Comparison of ENCODE assay signal across 9 mouse cellular contexts in the genomic region with DNA sequence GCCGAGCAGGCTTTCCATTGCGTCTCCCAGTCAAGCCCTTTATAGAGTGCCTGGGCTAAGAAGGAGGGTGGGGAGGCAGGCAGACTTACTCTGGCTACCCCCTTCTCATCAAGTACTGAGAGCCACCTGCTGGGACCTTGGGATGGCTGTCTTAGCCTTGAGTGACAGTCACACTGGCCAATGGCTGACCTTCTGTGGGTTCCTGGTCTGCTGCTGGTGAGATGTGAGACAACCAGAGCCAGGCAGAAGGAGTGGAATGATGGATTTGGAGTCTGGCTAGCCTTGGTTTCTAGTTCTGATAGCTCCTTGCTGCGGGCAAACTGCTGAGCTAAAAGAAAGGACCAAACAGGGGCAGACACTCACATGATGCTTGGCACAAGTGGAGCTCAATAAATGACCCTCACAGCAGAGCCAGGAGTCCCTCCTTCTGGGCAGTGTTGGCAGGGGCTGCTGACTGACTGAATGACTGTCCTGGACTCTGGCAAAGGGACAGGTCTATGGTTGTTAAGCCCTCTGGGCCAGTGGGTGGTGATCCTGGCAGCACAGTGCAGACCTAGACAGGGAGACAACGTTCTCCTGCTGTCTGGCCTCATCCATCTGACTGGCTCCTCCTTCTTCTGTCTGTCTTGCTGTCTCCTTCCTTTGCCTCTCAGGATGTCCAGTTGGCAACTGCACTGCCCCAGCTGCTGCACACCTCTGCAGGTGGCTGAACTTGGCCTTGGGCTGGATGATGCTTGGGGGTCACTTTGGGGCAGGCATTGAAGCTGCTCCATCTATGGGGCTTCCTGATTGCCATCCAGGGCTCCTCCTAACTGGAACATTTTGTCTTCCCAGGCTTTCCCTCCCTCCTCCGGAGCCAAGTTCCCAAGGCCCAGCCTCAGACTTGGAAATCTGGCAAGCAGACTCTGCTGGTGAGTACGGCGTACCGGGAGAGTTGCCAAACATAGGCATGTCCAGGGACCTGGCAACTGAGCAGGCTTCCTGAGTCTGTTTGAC. TPM values are rescaled to one million over a fixed set of nuclear protein-coding genes. Genes with fewer than 3 reads are reported as not detected.
A peak's percentile ranks its signal among the peaks of the same experiment; 100 is the strongest.
DNase-seq lines count a peak whose midpoint lies in the region; ATAC-seq and TF ChIP-seq lines count a peak whose summit lies in the region.
"Had no signal": no experiment of that assay in that cellular context is flagged by ENCODE, and none has a peak within 500 bp of the region (broad histone marks: within the 10 kb centered on the region; RNA-seq: fewer than 3 reads in every experiment).

No protein-coding gene starts in this region.

- WGBS in hindbrain, embryonic 14.5 days: 72% methylated on average over 8 of the region's 8 CpGs
- whole genome bisulfite sequencing in hindbrain, embryonic 13.5 days: 75% methylated on average over 8 of the region's 8 CpGs
- WGBS in hindbrain, postnatal 0 days: 50% methylated on average over 8 of the region's 8 CpGs
- 91% methylated on average over 8 of the region's 8 CpGs for WGBS in midbrain, embryonic 10.5 days

- no peak overlapping the region for H3K9ac ChIP-seq in hindbrain, embryonic 14.5 days
- no peak overlapping the region for H3K9ac ChIP-seq in hindbrain, embryonic 13.5 days
- no peak overlapping the region for H3K9ac ChIP-seq in hindbrain, postnatal 0 days (replicated peaks; ENCODE audit: low read length)
- H3K9ac ChIP-seq: limb, embryonic 15.5 days had no signal

- H3K4me2 ChIP-seq in hindbrain, embryonic 14.5 days (replicated peaks): no peak overlapping the region
- no peak overlapping the region for H3K4me2 ChIP-seq in hindbrain, embryonic 13.5 days
- no peak overlapping the region for H3K4me2 ChIP-seq in hindbrain, postnatal 0 days (ENCODE audit: low read depth, low read length)
- H3K4me2 ChIP-seq: limb, embryonic 15.5 days had no signal

- H3K36me3 ChIP-seq in hindbrain, embryonic 14.5 days (replicated peaks; ENCODE audit: control insufficient read depth, insufficient read depth): no peaks in the 10 kb centered on the region
- no peaks in the 10 kb centered on the region for H3K36me3 ChIP-seq in hindbrain, embryonic 13.5 days
- H3K36me3 ChIP-seq in hindbrain, postnatal 0 days (ENCODE audit: insufficient read depth, low read length): no peaks in the 10 kb centered on the region
- no peaks in the 10 kb centered on the region for H3K36me3 ChIP-seq in midbrain, embryonic 10.5 days
- H3K36me3 ChIP-seq: limb, embryonic 15.5 days had no signal

- no peaks in the 10 kb centered on the region; the same call in 1 of the 2 replicates for H3K4me1 ChIP-seq in hindbrain, embryonic 14.5 days (replicated peaks; ENCODE audit: control insufficient read depth, insufficient read depth, low read length)
- peaks cover 10% of the 10 kb centered on the region for H3K4me1 ChIP-seq in hindbrain, embryonic 13.5 days (replicated peaks)
- H3K4me1 ChIP-seq in hindbrain, postnatal 0 days (ENCODE audit: insufficient read depth, low read length): peaks cover 5% of the 10 kb centered on the region; the same call in 1 of the 2 replicates
- H3K4me1 ChIP-seq in midbrain, embryonic 10.5 days: peaks cover 9% of the 10 kb centered on the region

- DNase-seq in hindbrain, embryonic 14.5 days (ENCODE audit: low spot score): peak; percentile 48
- DNase-seq in ZHBTc4 (ENCODE audit: low read depth, low spot score): peak; percentile 56
- DNase-seq in cerebellum, postnatal 36 days: peak; percentile 77 to 83
- peak; percentile 86 for DNase-seq in hindbrain, postnatal 0 days (ENCODE audit: low spot score)
- DNase-seq in lung, postnatal 10 days: peak; percentile 76
- no peak for DNase-seq in thymus, postnatal 36 days
- no peak for DNase-seq in midbrain, embryonic 10.5 days (ENCODE audit: low spot score)

- H3K27me3 ChIP-seq in hindbrain, embryonic 14.5 days (ENCODE audit: control insufficient read depth, insufficient read depth, low read length): no peaks in the 10 kb centered on the region
- H3K27me3 ChIP-seq in hindbrain, embryonic 13.5 days: peaks cover 13% of the 10 kb centered on the region; the same call in 1 of the 2 replicates
- no peaks in the 10 kb centered on the region for H3K27me3 ChIP-seq in hindbrain, postnatal 0 days (ENCODE audit: insufficient read depth, low read length)
- peaks cover 18% of the 10 kb centered on the region; the same call in 1 of the 2 replicates for H3K27me3 ChIP-seq in midbrain, embryonic 10.5 days (ENCODE audit: low read depth, poor library complexity, severe bottlenecking)

- TF ChIP-seq CTCF in hindbrain, postnatal 0 days (IDR thresholded peaks at IDR 0.05; ENCODE audit: low read depth): no peak

- H3K27ac ChIP-seq in hindbrain, embryonic 14.5 days: no peak overlapping the region
- no peak overlapping the region for H3K27ac ChIP-seq in hindbrain, embryonic 13.5 days
- H3K27ac ChIP-seq in hindbrain, postnatal 0 days: peak overlapping the region; percentile 72
- no peak overlapping the region for H3K27ac ChIP-seq in midbrain, embryonic 10.5 days (replicated peaks)
- H3K27ac ChIP-seq: limb, embryonic 15.5 days had no signal

- ATAC-seq in hindbrain, embryonic 14.5 days (ENCODE audit: low FRiP score): peak; percentile 51; the same call in 1 of the 2 replicates
- ATAC-seq in hindbrain, embryonic 13.5 days (ENCODE audit: low FRiP score): no peak
- ATAC-seq in hindbrain, postnatal 0 days: peak; percentile 90

- H3K4me3 ChIP-seq in hindbrain, embryonic 14.5 days (replicated peaks; ENCODE audit: low read length): no peak overlapping the region
- H3K4me3 ChIP-seq in hindbrain, embryonic 13.5 days: no peak overlapping the region
- H3K4me3 ChIP-seq in hindbrain, postnatal 0 days (ENCODE audit: low read length): no peak overlapping the region
- H3K4me3 ChIP-seq in midbrain, embryonic 10.5 days: no peak overlapping the region
- H3K4me3 ChIP-seq: limb, embryonic 15.5 days had no signal

- no peaks in the 10 kb centered on the region for H3K9me3 ChIP-seq in hindbrain, embryonic 14.5 days (ENCODE audit: control insufficient read depth, low read length)
- no peaks in the 10 kb centered on the region for H3K9me3 ChIP-seq in hindbrain, embryonic 13.5 days
- H3K9me3 ChIP-seq in hindbrain, postnatal 0 days (ENCODE audit: low read length): no peaks in the 10 kb centered on the region
- no peaks in the 10 kb centered on the region for H3K9me3 ChIP-seq in midbrain, embryonic 10.5 days (replicated peaks)
- H3K9me3 ChIP-seq: limb, embryonic 15.5 days had no signal

RNA-seq across cellular contexts. Expression of gene Trim29, which starts 21.1 kb away (rescaled TPM):
- polyA plus RNA-seq in hindbrain, embryonic 14.5 days (2014; fragmentation: Nextera tagmentation; extraction: Ambion mirVana): not detected in 2 replicates
- not detected in 2 replicates for polyA plus RNA-seq in hindbrain, embryonic 13.5 days (2015; fragmentation: Nextera tagmentation; extraction: Ambion mirVana)
- total RNA-seq in hindbrain, postnatal 0 days (2014; rRNA removed): 0.05 and 0.14 TPM in 2 replicates
- polyA plus RNA-seq in hindbrain, postnatal 0 days (2015; fragmentation: Nextera tagmentation; extraction: Ambion mirVana): 0.35 and 0.45 TPM in 2 replicates
- polyA plus RNA-seq in midbrain, embryonic 10.5 days (2016; fragmentation: Nextera tagmentation; extraction: Ambion mirVana): 0.94 and 0.98 TPM in 2 replicates

Comparison
In these comparisons a context has a peak if more than half of its experiments do, and no peak if none do; other contexts are left out.
1. DNase-seq: peak in hindbrain, embryonic 14.5 days (single experiment), ZHBTc4 (single experiment), cerebellum, postnatal 36 days (2 of 2), hindbrain, postnatal 0 days (single experiment) and lung, postnatal 10 days (single experiment); none in thymus, postnatal 36 days (0 of 2) and midbrain, embryonic 10.5 days (single experiment).